ENCODE assay signal across 21 mouse cellular contexts in genomic region chr2:38521618-38522017, GRCm38 (mm10). TPM values are rescaled to one million over a fixed set of nuclear protein-coding genes. Genes with fewer than 3 reads are reported as not detected.
DNase-seq lines count a peak whose midpoint lies in the region; ATAC-seq and TF ChIP-seq lines count a peak whose summit lies in the region.
"Had no signal": no experiment of that assay in that cellular context is flagged by ENCODE, and none has a peak within 500 bp of the region (broad histone marks: within the 10 kb centered on the region; RNA-seq: fewer than 3 reads in every experiment).

No protein-coding gene starts in this region.

- no peak overlapping the region for H3K27ac ChIP-seq in forebrain, embryonic 14.5 days (ENCODE audit: low read depth, low read length)
- H3K27ac ChIP-seq in forebrain, embryonic 11.5 days (ENCODE audit: low read depth, low read length), result no peak overlapping the region
- no peak overlapping the region for H3K27ac ChIP-seq in hindbrain, embryonic 15.5 days (replicated peaks)
- no peak overlapping the region for H3K27ac ChIP-seq in hindbrain, embryonic 10.5 days
- H3K27ac ChIP-seq in lung, postnatal 0 days (ENCODE audit: low read length), result no peak overlapping the region
- no peak overlapping the region for H3K27ac ChIP-seq in neural tube, embryonic 12.5 days
- H3K27ac ChIP-seq: hindbrain, postnatal 0 days; kidney, postnatal 0 days; liver, embryonic 14.5 days had no signal

- H3K9me3 ChIP-seq in forebrain, embryonic 14.5 days (replicated peaks; ENCODE audit: control insufficient read depth, low read length), result no peaks in the 10 kb centered on the region
- H3K9me3 ChIP-seq in forebrain, embryonic 11.5 days (ENCODE audit: control insufficient read depth, low read length), result no peaks in the 10 kb centered on the region
- no peaks in the 10 kb centered on the region for H3K9me3 ChIP-seq in hindbrain, embryonic 15.5 days
- H3K9me3 ChIP-seq in hindbrain, embryonic 10.5 days, result no peaks in the 10 kb centered on the region
- H3K9me3 ChIP-seq in lung, postnatal 0 days (ENCODE audit: low read length), result no peaks in the 10 kb centered on the region
- no peaks in the 10 kb centered on the region for H3K9me3 ChIP-seq in neural tube, embryonic 12.5 days

- no peak for DNase-seq in forebrain, embryonic 14.5 days (ENCODE audit: low spot score)
- DNase-seq in forebrain, embryonic 11.5 days (ENCODE audit: low spot score), result no peak
- no peak for DNase-seq in hindbrain, embryonic 10.5 days (ENCODE audit: low spot score)
- DNase-seq in lung, postnatal 0 days (ENCODE audit: low spot score), result peak; percentile 4
- DNase-seq in lung, postnatal 14 days, result no peak
- DNase-seq in thymus, postnatal 0 days (ENCODE audit: low spot score), result no peak
- DNase-seq: cerebellum, adult 11 months; cerebellum, postnatal 10 days; gastrocnemius, postnatal 10 days; heart, adult 11 months; kidney, adult 18-20 months; right cerebral cortex, postnatal 25 days; thymus, postnatal 14 days had no signal

- H3K4me3 ChIP-seq in forebrain, embryonic 14.5 days (ENCODE audit: low read depth, low read length), result no peak overlapping the region
- H3K4me3 ChIP-seq in forebrain, embryonic 11.5 days (ENCODE audit: low read depth, low read length), result no peak overlapping the region
- H3K4me3 ChIP-seq in hindbrain, embryonic 15.5 days, result no peak overlapping the region
- no peak overlapping the region for H3K4me3 ChIP-seq in hindbrain, embryonic 10.5 days
- no peak overlapping the region for H3K4me3 ChIP-seq in lung, postnatal 0 days (ENCODE audit: low read depth, low read length)
- H3K4me3 ChIP-seq in neural tube, embryonic 12.5 days, result no peak overlapping the region
- H3K4me3 ChIP-seq: limb, embryonic 13.5 days had no signal

- no peaks in the 10 kb centered on the region for H3K27me3 ChIP-seq in forebrain, embryonic 14.5 days (replicated peaks; ENCODE audit: control insufficient read depth, insufficient read depth, low read length)
- H3K27me3 ChIP-seq in forebrain, embryonic 11.5 days (ENCODE audit: control insufficient read depth, insufficient read depth, low read length), result no peaks in the 10 kb centered on the region
- no peaks in the 10 kb centered on the region for H3K27me3 ChIP-seq in hindbrain, embryonic 15.5 days
- no peaks in the 10 kb centered on the region for H3K27me3 ChIP-seq in hindbrain, embryonic 10.5 days (ENCODE audit: insufficient read depth, poor library complexity, severe bottlenecking)
- H3K27me3 ChIP-seq in lung, postnatal 0 days (replicated peaks; ENCODE audit: insufficient read depth, low read length), result no peaks in the 10 kb centered on the region
- no peaks in the 10 kb centered on the region for H3K27me3 ChIP-seq in neural tube, embryonic 12.5 days (replicated peaks)
- H3K27me3 ChIP-seq: limb, embryonic 13.5 days; Patski had no signal

- no peaks in the 10 kb centered on the region for H3K36me3 ChIP-seq in forebrain, embryonic 14.5 days (ENCODE audit: control insufficient read depth, insufficient read depth, low read length)
- no peaks in the 10 kb centered on the region for H3K36me3 ChIP-seq in forebrain, embryonic 11.5 days (ENCODE audit: control insufficient read depth, insufficient read depth, low read length)
- no peaks in the 10 kb centered on the region for H3K36me3 ChIP-seq in hindbrain, embryonic 15.5 days
- H3K36me3 ChIP-seq in hindbrain, embryonic 10.5 days, result peaks cover 13% of the 10 kb centered on the region
- H3K36me3 ChIP-seq in lung, postnatal 0 days (ENCODE audit: insufficient read depth, low read length), result no peaks in the 10 kb centered on the region
- H3K36me3 ChIP-seq in neural tube, embryonic 12.5 days, result no peaks in the 10 kb centered on the region

- H3K4me1 ChIP-seq in forebrain, embryonic 14.5 days (ENCODE audit: control insufficient read depth, insufficient read depth, low read length), result peaks cover 10% of the 10 kb centered on the region
- H3K4me1 ChIP-seq in forebrain, embryonic 11.5 days (replicated peaks; ENCODE audit: control insufficient read depth, insufficient read depth, low read length), result peaks cover 14% of the 10 kb centered on the region
- peaks cover 32% of the 10 kb centered on the region for H3K4me1 ChIP-seq in hindbrain, embryonic 15.5 days (replicated peaks)
- peaks cover 42% of the 10 kb centered on the region for H3K4me1 ChIP-seq in hindbrain, embryonic 10.5 days (replicated peaks)
- H3K4me1 ChIP-seq in lung, postnatal 0 days (ENCODE audit: insufficient read depth, low read depth, low read length), result peaks cover 25% of the 10 kb centered on the region
- peaks cover 19% of the 10 kb centered on the region for H3K4me1 ChIP-seq in neural tube, embryonic 12.5 days

- TF ChIP-seq CTCF in lung, postnatal 0 days (IDR thresholded peaks at IDR 0.05), result no peak

- H3K9ac ChIP-seq in forebrain, embryonic 14.5 days (ENCODE audit: low read length), result no peak overlapping the region
- no peak overlapping the region for H3K9ac ChIP-seq in forebrain, embryonic 11.5 days (ENCODE audit: low read length)
- no peak overlapping the region for H3K9ac ChIP-seq in hindbrain, embryonic 15.5 days
- H3K9ac ChIP-seq in lung, postnatal 0 days (replicated peaks; ENCODE audit: low read depth), result no peak overlapping the region
- no peak overlapping the region for H3K9ac ChIP-seq in neural tube, embryonic 12.5 days
- H3K9ac ChIP-seq: limb, embryonic 13.5 days; liver, embryonic 14.5 days had no signal

- 86% methylated on average over 12 of the region's 12 CpGs for WGBS in forebrain, embryonic 14.5 days
- 91% methylated on average over 12 of the region's 12 CpGs for WGBS in forebrain, embryonic 11.5 days
- WGBS in hindbrain, embryonic 15.5 days, result 68% methylated on average over 12 of the region's 12 CpGs
- WGBS in hindbrain, embryonic 10.5 days, result 92% methylated on average over 12 of the region's 12 CpGs
- WGBS in lung, postnatal 0 days, result 56% methylated on average over 12 of the region's 12 CpGs
- 86% methylated on average over 12 of the region's 12 CpGs for WGBS in neural tube, embryonic 12.5 days

- TF ChIP-seq EP300 in lung, postnatal 0 days (IDR thresholded peaks at IDR 0.05), result no peak

- H3K4me2 ChIP-seq in forebrain, embryonic 14.5 days (ENCODE audit: low read length), result no peak overlapping the region
- H3K4me2 ChIP-seq in forebrain, embryonic 11.5 days (ENCODE audit: low read depth, low read length, severe bottlenecking), result no peak overlapping the region
- no peak overlapping the region for H3K4me2 ChIP-seq in hindbrain, embryonic 15.5 days
- no peak overlapping the region for H3K4me2 ChIP-seq in lung, postnatal 0 days (replicated peaks; ENCODE audit: low read depth, low read length)
- no peak overlapping the region for H3K4me2 ChIP-seq in neural tube, embryonic 12.5 days (replicated peaks)
- H3K4me2 ChIP-seq: limb, embryonic 13.5 days had no signal

- peak; percentile 19; the same call in 1 of the 2 replicates for ATAC-seq in forebrain, embryonic 14.5 days
- no peak for ATAC-seq in forebrain, embryonic 11.5 days (replicated peaks; ENCODE audit: low FRiP score)
- ATAC-seq in hindbrain, embryonic 15.5 days (ENCODE audit: low FRiP score, low read depth), result peak; percentile 21; the same call in 1 of the 2 replicates
- ATAC-seq in lung, postnatal 0 days, result no peak
- peak; percentile 42; the same call in 1 of the 2 replicates for ATAC-seq in neural tube, embryonic 12.5 days (ENCODE audit: low FRiP score, low read depth)
- ATAC-seq: CD4-positive, CD25-positive, alpha-beta regulatory T cell, adult 4 months; hindbrain, postnatal 0 days; Patski had no signal

RNA-seq across cellular contexts. Expression of gene Nek6, which starts 10.2 kb away (rescaled TPM):
- polyA plus RNA-seq in forebrain, embryonic 14.5 days (2014; fragmentation: Nextera tagmentation; extraction: Ambion mirVana), result 95.1 and 96.7 TPM in 2 replicates
- 138 and 150 TPM in 2 replicates for polyA plus RNA-seq in forebrain, embryonic 11.5 days (2014; fragmentation: Nextera tagmentation; extraction: Ambion mirVana)
- polyA plus RNA-seq in hindbrain, embryonic 15.5 days (2015; fragmentation: Nextera tagmentation; extraction: Ambion mirVana), result 67.5 and 71.6 TPM in 2 replicates
- polyA plus RNA-seq in hindbrain, embryonic 10.5 days (2016; fragmentation: Nextera tagmentation; extraction: Ambion mirVana), result 68.8 and 77.5 TPM in 2 replicates
- 57.8 and 69.4 TPM in 2 replicates for polyA plus RNA-seq in lung, postnatal 0 days (2015; fragmentation: Nextera tagmentation; extraction: Ambion mirVana)
- polyA plus RNA-seq in neural tube, embryonic 12.5 days (2016; fragmentation: Nextera tagmentation; extraction: Ambion mirVana), result 70.7 and 74.6 TPM in 2 replicates
- polyA plus RNA-seq in thymus, postnatal 0 days (2015; fragmentation: Nextera tagmentation; extraction: Ambion mirVana), result 13.4 and 14.5 TPM in 2 replicates

Comparison
In these comparisons a context has a peak if more than half of its experiments do, and no peak if none do; other contexts are left out.
1. ATAC-seq: peak in forebrain, embryonic 14.5 days (single experiment), hindbrain, embryonic 15.5 days (single experiment) and neural tube, embryonic 12.5 days (single experiment); none in forebrain, embryonic 11.5 days (single experiment) and lung, postnatal 0 days (single experiment).